Mouse (Mus musculus): ENCODE measurements around the gene Tubb4a.

Tubb4a gene

GRCm38 (mm10) chr17:57102276-57102675, 14.7 kb upstream of the Tubb4a start:
- in situ Hi-C loops (cut with MseI, MboI), result no loop called here

- in situ Hi-C loops (cut with MseI, MboI), result loop anchor here (10.0 kb wide), 1 partner anchor 65 kb away; no protein-coding TSS in a partner anchor
Observed at GRCm38 (mm10) chr17:57099629-57100325, 12.2 kb upstream of the Tubb4a start.

- in situ Hi-C loops (cut with MseI, MboI), result loop anchor here (10.0 kb wide), 1 partner anchor 66 kb away; no protein-coding TSS in a partner anchor
Observed at GRCm38 (mm10) chr17:57098321-57098720, 10.7 kb upstream of the Tubb4a start.

- in situ Hi-C loops (cut with MseI, MboI), result loop anchor here (10.0 kb wide), 1 partner anchor 68 kb away; no protein-coding TSS in a partner anchor
Observed at GRCm38 (mm10) chr17:57096623-57096920, 9.0 kb upstream of the Tubb4a start.

GRCm38 (mm10) chr17:57095855-57096622, 8.5 kb upstream of the Tubb4a start:
- in situ Hi-C loops (cut with MseI, MboI), result loop anchor here (10.0 kb wide), 1 partner anchor 69 kb away; no protein-coding TSS in a partner anchor

- in situ Hi-C loops (cut with MseI, MboI), result loop anchor here (10.0 kb wide), 1 partner anchor 71 kb away; no protein-coding TSS in a partner anchor
Observed at GRCm38 (mm10) chr17:57094222-57094621, 6.6 kb upstream of the Tubb4a start.

GRCm38 (mm10) chr17:57085970-57086757, 1.4 kb downstream of the Tubb4a start:
- in situ Hi-C loops (cut with MseI, MboI), result no loop called here

- in situ Hi-C loops (cut with MseI, MboI), result no loop called here
Observed at GRCm38 (mm10) chr17:57082481-57082880, 5.1 kb downstream of the Tubb4a start.

GRCm38 (mm10) chr17:57081234-57081842, 6.2 kb downstream of the Tubb4a start:
- in situ Hi-C loops (cut with MseI, MboI), result no loop called here

DNA sequence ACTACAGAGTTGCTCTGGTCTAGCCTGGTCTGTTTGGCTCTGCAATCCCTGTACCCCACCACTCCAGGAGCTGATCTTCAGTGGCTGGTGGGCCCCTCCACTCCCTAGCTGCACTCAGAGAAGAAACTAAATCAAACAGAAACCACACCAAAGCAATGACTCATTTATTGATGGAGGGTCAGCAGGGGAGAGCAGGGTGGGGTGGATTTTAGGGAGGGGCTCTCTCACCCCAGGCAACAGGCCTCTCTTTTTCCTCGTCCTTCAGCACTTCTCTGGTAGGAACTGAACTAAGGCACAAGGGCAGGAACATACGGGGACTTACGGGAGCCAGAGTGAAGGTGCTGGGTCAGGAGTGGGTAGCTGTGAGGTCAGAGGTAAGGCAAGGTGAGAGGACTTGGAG, 7.7 kb downstream of the Tubb4a start:
- in situ Hi-C loops (cut with MseI, MboI), result no loop called here

- in situ Hi-C loops (cut with MseI, MboI), result no loop called here
Observed at GRCm38 (mm10) chr17:57078336-57078735, 9.2 kb downstream of the Tubb4a start, which contains the start of gene Dennd1c. TSS of gene Dennd1c (minus strand) at chr17:57078514.

GRCm38 (mm10) chr17:57076916-57077315, 10.7 kb downstream of the Tubb4a start:
- in situ Hi-C loops (cut with MseI, MboI), result no loop called here

- in situ Hi-C loops (cut with MseI, MboI), result no loop called here
Observed at GRCm38 (mm10) chr17:57070699-57071098, 16.9 kb downstream of the Tubb4a start.

- in situ Hi-C loops (cut with MseI, MboI), result no loop called here
Observed at GRCm38 (mm10) chr17:57070272-57070671, 17.3 kb downstream of the Tubb4a start.

GRCm38 (mm10) chr17:57066908-57067307, 20.7 kb downstream of the Tubb4a start:
- in situ Hi-C loops (cut with MseI, MboI), result no loop called here

- in situ Hi-C loops (cut with MseI, MboI), result no loop called here
Observed at GRCm38 (mm10) chr17:57063031-57063430, 24.6 kb downstream of the Tubb4a start.

DNA sequence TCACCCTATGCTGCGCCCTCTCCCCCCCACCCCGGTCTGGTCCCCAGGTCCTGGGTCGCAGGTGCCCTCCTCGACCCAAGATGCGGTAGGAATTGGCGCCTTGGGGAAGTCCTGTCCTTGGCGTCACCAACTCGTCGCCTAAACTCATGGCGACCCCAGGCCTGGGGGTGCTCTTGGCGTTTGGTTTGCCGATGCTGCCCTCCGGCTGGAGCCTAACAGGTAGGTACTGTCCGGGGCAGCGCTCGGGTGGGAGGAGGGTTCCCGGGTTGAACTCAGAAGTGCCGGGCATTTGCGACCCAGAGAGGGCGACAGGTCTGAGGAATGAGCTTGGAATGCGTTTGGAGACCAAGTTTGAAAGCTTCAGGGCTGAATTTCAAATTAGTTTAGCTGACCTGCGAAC, 25.0 kb downstream of the Tubb4a start:
- in situ Hi-C loops (cut with MseI, MboI), result no loop called here

DNA sequence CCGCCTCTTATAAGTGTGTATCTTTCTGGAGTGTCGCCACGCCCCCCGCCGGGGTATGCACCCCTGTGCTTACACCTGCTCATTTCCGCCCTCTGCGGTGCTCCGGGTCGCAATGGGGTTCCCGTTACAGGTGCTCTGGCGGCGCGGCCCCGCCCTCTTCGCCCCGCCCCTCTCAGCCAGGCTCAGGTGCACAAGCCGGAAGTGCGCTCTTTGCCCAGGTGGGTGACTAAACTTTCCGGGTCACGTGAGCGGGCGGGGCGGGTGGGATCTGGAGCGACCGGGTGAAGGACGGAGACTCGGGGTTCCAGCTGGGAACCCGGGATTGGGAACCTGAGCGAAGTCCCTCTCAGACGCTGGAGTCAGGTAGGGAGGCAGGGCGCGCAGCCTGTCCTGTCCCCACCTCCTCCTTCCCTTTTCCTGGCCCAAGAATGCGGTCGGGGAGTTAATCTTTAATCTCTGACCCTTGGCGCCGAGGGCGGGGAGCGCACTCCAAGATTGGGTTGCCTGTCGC, 25.5 kb downstream of the Tubb4a start:
- in situ Hi-C loops (cut with MseI, MboI), result no loop called here

- in situ Hi-C loops (cut with MseI, MboI), result no loop called here
Observed at GRCm38 (mm10) chr17:57061069-57061468, 26.5 kb downstream of the Tubb4a start.

GRCm38 (mm10) chr17:57060231-57060801, 27.3 kb downstream of the Tubb4a start:
- in situ Hi-C loops (cut with MseI, MboI), result no loop called here

- in situ Hi-C loops (cut with MseI, MboI), result no loop called here
Observed at GRCm38 (mm10) chr17:57059486-57059977, 28.1 kb downstream of the Tubb4a start, which contains the start of gene Slc25a23. TSS of gene Slc25a23 (minus strand) at chr17:57059863.
